Mouse (Mus musculus): Measurements from ENCODE around the gene Tpst2.

The Tpst2 gene

DNA sequence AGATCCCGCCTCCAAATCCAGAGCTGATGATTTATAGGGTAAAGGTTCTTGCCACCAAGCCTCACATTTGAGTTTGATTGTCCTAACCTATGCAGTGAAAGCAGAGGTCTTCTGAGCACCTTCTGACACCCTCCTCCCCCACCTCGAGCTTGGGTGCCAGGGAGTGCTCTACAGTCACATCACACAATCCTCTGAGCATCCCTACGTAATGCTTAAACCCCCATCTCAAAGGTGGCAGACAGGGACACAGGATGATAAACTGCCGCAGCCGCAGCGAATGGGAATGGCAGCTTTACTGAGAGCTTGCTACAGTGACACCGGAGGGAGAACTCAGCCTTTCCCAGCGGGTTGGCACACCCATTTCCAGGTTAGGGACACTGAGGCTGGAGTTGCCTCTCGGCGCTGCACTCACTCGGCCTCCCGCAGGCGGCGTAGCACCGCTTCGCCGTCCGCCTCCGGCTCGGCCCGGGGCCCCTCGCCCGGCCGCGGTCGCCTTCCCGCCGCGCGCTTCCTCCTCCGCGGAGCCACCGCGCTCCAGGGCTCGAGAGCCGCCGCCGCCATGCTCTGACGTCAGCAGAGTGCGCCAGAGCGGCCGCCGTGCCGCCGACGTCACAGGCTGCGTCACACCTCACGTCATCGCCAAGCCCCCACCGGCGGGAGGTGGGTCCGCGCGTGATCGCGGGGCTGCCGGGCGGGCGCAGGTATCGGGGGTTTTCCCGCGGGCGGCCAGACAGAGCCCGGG is 66.1 kb downstream of the Tpst2 start, which contains the start of the genes Srrd and Hps4:
Gene Srrd, minus strand, starts transcription at position 578 of the 742 bp plus-strand sequence.
Gene Hps4, plus strand, starts transcription at position 621 of the 742 bp plus-strand sequence.
- peak; percentile 86 for DNase-seq

DNA sequence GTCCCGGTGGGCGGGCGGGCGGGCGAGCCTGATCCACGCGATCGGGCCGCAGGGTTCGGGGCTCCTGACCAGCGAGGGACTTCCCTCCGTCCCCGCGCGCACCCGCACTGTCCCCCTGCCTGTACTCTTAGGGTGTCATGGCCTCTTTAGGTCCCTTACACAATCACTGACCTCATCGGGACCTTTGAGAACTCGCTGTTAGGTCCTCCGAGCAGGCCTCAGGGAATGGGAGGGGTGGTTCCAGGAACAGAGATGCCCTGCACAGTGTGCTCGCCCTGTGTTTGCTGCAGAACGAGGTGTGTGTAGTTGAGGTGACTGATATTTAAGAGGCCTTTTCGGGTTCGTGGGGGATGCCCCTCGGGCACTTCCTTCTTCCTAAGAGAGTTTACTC is 66.7 kb downstream of the Tpst2 start:
- DNase-seq = no peak

DNA sequence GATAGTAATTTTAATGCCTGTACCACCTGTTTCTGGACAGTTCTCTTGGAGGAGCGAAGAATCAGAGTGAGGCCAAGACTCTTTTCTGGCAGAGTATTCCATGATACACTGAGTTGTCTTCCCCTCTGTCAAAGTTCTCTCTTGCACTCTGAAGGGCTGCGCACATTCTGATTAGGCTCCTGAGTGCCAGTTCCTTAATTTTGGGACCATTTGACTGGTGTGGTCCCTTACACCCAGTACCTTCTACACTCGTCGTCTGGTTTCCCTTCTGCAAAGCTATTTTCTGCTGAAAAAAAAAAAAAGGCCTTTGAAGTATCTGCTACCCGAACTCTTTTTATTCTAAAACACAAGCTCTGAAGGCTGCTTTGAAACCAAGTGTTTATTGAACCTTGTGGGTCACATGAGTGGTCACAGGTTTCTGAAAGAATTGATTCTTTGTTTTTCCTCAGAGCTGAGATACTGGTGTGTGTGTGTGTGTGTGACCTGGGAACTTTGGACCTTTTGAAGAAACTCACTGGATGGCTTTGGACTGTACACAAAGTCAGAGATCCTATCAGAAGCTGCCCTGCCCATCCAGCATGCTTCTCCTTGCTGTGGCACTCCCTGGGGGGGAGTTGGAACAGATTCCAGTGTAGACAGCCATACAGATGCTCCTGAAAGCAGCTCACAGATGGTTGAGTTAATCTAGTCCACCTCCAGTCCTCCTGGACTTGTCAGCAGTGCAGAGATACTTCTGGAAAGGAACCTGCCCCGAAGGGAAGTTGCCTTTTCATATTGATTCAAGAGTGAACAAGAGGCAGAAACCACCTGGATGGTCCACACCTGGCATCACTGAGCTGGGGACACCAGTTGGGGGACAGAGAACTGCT is 67.8 kb downstream of the Tpst2 start:
- DNase-seq = no peak

DNA sequence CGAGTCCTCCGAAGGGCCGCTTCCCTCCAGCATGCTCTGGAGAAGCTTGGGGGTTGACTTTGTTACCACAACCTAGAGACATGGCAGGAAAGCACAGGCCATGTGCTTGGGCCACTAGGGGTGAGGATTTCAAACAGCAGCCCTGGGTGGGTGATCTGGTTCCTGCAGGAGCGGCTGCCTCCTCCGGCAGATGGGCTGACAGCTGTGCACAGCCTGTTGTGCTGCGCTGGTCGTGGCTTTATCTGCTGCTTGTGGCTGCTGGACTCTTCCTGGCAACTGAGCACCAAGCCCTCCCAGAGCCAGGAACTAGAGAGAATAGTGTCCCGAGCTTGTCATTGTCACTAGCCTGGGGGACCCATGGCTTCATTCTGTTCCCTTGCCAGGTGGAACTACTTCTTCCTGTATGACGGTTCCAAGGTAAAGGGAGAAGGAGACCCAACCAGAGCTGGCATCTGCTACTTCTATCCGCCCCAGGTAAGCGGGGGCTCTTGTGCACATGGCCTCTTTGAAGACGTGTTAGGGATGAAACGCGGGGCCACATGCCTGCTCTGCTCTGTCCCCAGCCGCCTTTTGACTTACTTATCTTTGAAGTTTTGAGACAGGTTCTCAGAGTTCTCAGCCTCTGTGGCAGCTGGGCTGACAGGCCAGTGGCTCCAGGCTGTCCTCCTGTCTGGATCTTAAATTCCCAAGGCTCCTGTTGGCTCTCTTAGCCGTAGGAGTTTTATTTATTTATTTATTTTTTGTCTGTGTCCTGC is 69.9 kb downstream of the Tpst2 start:
- DNase-seq = no peak

DNA sequence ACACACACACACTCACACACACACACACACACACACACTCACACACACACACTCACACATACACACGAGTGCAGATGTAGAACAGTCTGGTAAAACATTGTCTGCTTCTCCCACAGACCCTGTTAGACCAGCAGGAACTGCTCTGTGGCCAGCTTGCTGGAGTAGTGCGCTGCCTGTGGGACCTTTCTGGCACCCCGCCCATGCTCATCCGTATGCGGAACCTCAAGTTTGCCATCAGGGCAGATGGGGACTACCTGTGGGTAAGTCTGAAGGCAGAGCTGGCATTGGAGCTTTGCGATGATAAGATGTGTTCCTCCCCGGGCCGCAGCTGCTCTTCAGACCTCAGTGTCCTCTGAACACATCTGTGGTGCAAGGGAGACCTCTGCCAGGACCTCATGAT is 72.7 kb downstream of the Tpst2 start:
- DNase-seq = no peak

DNA sequence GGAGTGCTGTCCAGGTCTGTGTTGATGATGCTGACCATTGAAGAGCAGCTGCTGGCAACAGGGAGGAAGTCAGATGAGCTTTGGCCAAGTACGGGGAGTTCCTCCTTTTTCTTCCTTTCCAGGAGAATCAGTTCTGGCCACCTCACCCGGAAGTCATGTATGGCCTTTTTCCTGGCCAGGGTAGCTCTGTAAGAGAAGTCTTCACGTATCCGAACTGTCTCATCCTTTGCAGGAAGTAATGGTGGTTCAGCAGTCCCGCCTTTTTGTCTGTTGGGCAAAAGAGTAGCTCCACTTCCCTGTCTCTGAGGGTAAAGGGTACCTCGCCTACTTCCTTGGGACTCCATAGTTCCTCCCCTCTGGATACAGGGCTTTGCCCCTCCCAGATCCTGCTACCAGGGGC is 79.0 kb downstream of the Tpst2 start:
- DNase-seq = no peak

DNA sequence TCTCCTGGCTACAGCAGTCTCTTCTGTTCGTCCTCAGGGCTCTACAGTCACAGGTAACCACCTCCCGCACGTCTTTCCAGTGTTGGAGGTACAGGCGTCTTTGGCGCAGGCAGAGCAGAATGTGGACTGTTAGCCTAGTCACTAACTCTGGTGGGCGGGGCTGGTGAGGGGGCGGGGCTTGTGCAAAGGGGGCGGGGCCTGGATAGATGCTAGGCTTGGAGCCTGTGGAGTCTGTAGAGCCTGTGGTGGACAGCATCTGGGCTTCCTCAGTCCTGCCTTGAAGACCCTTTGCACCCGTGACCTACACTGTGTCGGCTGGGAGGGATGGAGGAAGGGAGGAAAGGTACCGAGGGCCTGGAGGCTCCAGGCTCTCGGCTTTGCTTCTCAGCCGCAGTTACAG is 79.4 kb downstream of the Tpst2 start, which contains the start of gene Gm6583:
Gene Gm6583, minus strand, starts transcription at position 124 of the 400 bp plus-strand sequence.
- no peak for DNase-seq

DNA sequence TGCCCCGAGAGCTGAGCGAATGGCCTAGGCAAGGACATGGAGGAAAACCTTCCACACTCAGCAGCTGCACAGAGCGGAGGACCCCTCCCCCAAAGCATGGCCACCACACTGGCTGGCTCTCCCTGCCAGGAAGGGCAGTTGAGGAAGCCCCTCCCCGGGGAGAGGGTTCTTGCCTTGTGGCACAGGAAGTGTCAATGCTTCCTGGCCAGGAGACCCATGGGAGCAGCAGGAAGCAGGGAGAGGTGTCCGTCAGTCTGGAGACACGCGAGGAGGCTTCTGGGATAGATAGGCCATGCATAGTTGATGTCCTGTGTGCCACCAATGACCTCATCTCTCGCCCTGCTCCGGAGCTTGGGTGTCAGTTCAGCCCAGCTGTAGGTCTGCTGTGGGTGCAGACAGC is 79.8 kb downstream of the Tpst2 start:
- DNase-seq = peak; percentile 67

DNA sequence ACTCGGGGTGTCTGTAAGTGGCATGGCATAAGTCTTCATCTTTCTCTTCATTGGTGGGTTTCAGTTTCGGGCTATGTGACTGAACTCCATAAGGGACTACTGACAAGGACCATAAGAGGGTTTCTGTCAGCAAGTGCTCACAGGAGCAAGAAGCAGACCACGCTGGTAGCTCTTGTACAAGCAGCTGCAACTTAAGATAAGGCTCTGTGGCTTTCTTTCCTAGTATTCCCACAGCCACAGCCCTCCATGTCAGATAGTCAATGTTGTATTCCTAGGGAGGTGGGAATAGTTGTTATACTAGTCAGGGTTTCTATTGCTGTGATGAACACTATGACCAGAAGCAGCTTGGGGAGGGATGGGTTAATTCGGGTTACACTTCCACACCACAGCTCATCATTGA is 83.0 kb downstream of the Tpst2 start:
- DNase-seq = no peak

DNA sequence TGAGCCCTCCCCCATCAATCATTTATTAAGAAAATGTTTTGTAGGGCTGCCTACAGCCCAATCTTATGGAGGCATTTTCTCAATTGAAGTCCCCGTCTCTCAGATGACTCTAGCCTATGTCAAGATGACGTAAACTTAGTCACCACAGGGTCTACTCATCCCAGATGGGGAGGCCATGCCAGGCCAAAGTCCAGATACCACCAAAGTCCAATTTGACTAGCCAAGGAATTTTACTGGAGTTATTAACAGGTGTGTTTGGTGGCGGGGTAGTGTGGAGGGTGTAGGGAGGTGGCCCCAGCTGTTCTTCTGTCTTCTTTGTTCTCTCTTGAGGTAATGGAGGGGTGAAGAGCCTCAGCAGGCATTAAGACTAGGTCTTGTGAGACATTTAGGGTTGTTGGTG is 83.6 kb downstream of the Tpst2 start:
- no peak for DNase-seq

DNA sequence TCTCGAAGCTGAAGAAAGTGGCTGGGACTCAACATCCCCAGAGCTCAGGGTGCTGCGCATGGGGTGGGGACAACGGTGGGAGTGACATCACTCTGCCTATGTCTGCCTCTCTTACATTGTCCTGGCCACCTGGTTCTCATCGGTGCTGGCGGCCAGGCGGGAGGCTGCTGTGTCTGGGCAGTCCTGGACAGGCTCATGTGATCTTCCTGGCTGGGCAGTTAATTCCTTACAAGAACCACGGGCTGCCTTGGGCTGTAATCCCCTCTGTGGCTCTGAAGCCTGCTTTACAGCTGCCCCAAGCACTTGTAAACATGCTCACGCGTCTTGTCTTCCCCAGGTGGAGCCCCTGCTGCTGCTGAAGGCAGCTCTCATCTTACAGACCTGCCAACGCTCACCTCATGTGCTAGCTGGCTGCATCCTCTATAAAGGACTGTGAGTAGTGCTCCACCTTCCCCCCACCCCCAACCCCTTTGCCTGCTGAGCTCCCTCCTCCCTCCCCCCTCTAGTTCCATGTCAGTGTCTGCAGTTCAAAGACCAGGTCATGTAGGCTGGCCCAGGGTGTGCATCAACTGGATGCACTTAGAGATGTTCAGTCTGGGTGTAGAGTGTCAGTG is 87.8 kb downstream of the Tpst2 start:
- no peak for DNase-seq

Measured in lung, postnatal 10 days (tissue).